Mouse (Mus musculus) lung, adult 2 months (tissue): ENCODE measurements at regions not wholly inside any gene's neighbourhood (a gene's known extent, or its start where the extent isn't known, plus 50 kb on each side); places are given as distances from the start of the nearest gene placed in this dataset.

Experiments
- CTCF ChIP-seq: fragments of 200-500 bp; IDR thresholded peaks from 2 replicates; pipeline ENCODE4 v1.5.1; 2011; ENCODE audit warnings: mild to moderate bottlenecking, low read length, control low read depth; ENCODE audit not compliant: insufficient read depth
- POLR2A ChIP-seq: fragments of 200-500 bp; IDR thresholded peaks from 2 replicates; pipeline ENCODE4 v1.6.1; 2011; ENCODE audit warnings: low read depth, mild to moderate bottlenecking, control low read depth, low read length, borderline replicate concordance; ENCODE audit errors: extremely low read depth

DNA sequence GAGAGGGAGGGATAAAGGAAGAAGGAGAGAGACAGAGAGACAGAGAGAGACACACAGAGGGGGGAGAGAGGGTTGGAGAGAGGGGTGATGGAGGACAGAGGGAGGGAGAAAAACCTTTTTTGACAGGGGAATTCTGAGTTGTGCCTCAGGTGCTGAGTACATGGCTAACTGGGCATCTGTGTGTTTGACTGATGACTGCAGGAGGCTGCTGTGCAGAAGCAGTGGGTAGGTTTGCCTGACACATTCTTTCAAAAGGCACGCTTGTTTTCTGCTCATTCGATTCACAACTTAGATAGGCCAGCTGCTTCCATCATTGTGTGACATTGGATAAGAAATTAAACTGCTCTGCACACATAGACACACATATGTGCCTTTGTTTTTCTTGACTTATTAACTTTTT, 150.7 kb upstream of the Rgmb start:
- TF ChIP-seq CTCF (no peak), POLR2A (no peak)
